Mouse (Mus musculus): Measurements from ENCODE around the gene Alpl. TPM values are rescaled to one million over a fixed set of nuclear protein-coding genes. Genes with fewer than 3 reads are reported as not detected.

Gene Alpl
- total RNA-seq, 2 experiments from 2014 or later = 52.8 to 68.3 TPM

GRCm38 (mm10) chr4:137699264-137700211 lies 96.6 kb downstream of the Alpl start:
- DNase-seq (ENCODE audit: low spot score) = no peak
- intact Hi-C loops (cut with DNase I) = no loop called here

GRCm38 (mm10) chr4:137698076-137698985 lies 97.9 kb downstream of the Alpl start:
- no peak for DNase-seq (ENCODE audit: low spot score)
- intact Hi-C loops (cut with DNase I) = no loop called here

GRCm38 (mm10) chr4:137697156-137697885 lies 98.9 kb downstream of the Alpl start:
- no peak for DNase-seq (ENCODE audit: low spot score)
- intact Hi-C loops (cut with DNase I) = no loop called here

GRCm38 (mm10) chr4:137695900-137696299 lies 100.3 kb downstream of the Alpl start:
- DNase-seq (ENCODE audit: low spot score) = no peak
- intact Hi-C loops (cut with DNase I) = no loop called here

GRCm38 (mm10) chr4:137695300-137695699 lies 100.9 kb downstream of the Alpl start:
- intact Hi-C loops (cut with DNase I) = no loop called here
- DNase-seq (ENCODE audit: low spot score) = no peak

- DNase-seq (ENCODE audit: low spot score) = no peak
- intact Hi-C loops (cut with DNase I) = no loop called here
Measured at GRCm38 (mm10) chr4:137692107-137692902, 103.9 kb downstream of the Alpl start.

Other genes starting within 250 kb of the Alpl start
- not detected for gene Ldlrad2, start 221.8 kb downstream of the Alpl start, total RNA-seq (2021)
- 10 to 100 TPM; 33.0 to 33.3 TPM for gene Usp48, start 202.6 kb downstream of the Alpl start, total RNA-seq (2021)
- 10 to 100 TPM; 13.8 to 19.4 TPM for gene Rap1gap, start 131.7 kb downstream of the Alpl start, total RNA-seq (2021)
- 100 to 1,000 TPM in 1 of 2 experiments, 10 to 100 TPM in 1; 91.2 to 111 TPM for gene Ece1, start 65.9 kb upstream of the Alpl start, total RNA-seq (2021)
- gene Eif4g3, start 196.6 kb upstream of the Alpl start, total RNA-seq (2021) = 10 to 100 TPM; 44.1 to 48.1 TPM

Data from heart, postnatal 25 days (tissue).